Mouse (Mus musculus) layer of hippocampus, postnatal 36 days (tissue): ENCODE data around the gene Fbxl13. TPM values are rescaled to one million over a fixed set of nuclear protein-coding genes. Genes with fewer than 3 reads are reported as not detected.
A peak's percentile ranks its signal among the peaks of the same experiment; 100 is the strongest.

Experiments
- DNase-seq, 2 experiments: peaks; one replicate each; pipeline ENCODE4 v3.0.0; 2022
- total RNA-seq, 2 experiments: library from RNA; stranded (reverse); gene quantifications; 2 replicates each; pipeline ENCODE4 v1.2.3; 2021

Gene Fbxl13
- total RNA-seq: under 1 TPM in 1 of 2 experiments, not detected in 1; 0.28 TPM

DNA sequence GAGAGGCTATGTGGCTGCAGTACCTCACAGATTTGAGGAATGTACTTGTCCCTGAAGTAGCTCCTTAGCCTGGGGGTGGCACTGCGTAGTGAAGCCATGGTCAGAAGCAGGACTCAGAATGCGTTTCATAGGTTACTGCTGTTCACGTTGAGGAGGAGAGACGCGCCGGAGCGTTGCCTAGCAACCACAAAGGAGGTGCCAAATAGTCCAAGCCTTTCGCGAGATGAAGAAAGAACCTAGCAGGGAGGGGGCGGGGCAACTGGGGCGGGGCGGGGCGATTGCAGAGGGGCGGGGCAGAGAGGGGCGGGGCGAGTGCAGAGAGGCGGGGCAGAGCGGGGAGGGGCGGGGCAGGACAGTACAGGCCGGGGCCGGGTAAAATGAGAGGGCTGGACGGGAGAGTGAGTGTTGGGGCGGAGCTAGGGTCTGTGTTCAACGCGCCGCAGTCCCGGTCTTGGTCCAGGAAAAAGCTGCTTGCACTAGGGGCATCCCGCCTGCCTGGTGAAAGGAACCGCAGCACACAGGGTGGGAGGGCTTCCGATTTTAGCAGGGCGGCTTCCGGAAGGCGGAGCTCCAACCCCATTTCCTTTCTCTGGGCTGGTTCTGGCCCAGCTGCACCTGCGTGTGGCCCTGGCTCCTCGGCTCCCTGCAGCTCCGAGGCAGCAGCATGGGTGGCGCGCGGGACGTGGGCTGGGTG lies at the start of gene Fbxl13, which contains the start of gene Armc10:
Gene Fbxl13, minus strand, starts transcription at position 196 of the 694 bp plus-strand sequence.
Gene Armc10, plus strand, starts transcription at position 375 of the 694 bp plus-strand sequence.
- peak; percentile 84 for DNase-seq

DNA sequence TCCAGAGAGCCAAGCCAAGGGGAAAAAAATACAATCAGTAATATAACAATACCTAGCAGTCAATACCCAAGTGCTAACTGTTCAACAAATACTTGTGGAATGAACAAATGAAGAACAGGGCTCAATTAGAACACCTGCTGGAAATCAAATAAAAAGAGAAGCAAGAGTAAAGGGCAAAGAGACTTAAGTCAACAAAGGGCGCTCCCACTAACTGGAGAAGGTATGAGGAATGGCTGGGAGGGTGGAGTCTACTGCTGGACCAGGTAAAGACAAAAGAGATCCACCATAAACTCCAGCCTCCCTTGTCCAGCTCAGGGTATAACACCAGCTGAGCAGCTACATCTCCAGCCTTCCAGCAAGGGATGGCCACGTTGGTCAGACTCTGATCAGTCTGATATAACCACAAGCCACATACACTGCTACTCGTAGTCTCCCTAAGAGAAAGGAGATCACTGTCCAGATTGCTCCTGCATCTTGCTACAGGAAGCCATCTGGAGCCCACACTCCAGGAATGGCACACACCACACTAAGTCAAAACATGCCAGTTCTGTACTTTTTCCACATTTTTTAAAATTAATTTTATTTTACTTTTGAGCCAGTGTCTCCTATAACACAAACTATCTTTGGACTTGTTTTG lies 49.5 kb upstream of the Fbxl13 start:
- DNase-seq: no peak

DNA sequence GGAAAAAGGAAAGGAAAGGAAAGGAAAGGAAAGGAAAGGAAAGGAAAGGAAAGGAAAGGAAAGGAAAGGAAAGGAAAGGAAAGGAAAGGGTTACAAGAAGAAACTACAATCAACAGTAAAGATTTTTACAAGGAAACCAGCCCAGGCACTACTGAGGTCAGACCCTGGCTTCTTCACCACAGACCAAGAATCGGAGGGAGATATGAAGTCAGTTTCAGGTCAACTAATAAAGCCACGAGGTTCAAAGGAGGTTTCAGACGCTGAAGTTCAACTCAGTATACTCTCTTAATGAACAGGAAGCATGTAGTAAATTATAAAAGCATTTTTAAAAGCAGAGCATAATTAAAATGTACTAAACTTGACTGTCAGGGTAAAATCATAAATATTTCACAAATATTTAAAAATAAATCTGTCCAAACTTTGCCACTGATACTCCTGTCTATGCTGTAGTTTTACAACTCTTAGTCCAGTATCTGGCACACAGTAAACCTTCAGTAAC lies 48.0 kb upstream of the Fbxl13 start:
- no peak for DNase-seq

DNA sequence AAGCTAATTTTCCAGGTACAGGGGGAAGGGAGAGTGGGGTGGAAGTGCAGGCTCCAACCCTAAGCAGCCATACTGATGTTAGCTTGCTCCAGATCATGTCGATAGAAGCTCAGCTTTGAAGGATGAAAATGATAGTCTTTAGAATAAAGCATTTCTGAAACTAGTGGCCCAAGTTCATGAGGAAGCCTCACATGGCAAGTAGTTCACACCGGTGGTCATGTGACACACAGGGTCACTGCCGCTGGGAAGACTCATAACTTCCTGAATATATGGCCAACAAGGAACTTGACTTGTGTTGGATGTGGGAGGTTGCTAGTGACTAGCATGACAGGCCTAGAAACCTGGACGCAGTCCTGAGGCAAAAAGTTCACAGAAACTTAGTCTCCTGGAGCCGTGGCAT lies 46.8 kb upstream of the Fbxl13 start:
- no peak for DNase-seq

DNA sequence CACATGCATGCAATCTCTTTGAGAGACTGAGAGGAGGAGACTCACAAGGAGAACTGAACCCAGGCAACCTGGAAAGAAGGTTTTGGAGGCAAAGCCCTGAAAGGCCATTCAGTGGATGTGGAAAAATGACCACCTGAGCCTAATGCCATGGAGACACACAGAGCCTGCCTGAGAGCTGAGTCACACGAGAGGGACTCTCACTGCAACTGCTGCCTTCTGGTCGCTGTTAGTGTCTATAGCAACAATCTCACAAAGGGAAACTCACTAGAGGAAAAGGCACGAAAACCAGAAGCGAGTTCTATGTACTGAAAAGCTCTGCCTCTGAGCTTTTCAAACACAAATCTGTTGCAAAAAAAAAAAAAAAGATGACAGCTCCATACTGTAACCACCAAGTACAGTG lies 41.6 kb upstream of the Fbxl13 start:
- DNase-seq: no peak

DNA sequence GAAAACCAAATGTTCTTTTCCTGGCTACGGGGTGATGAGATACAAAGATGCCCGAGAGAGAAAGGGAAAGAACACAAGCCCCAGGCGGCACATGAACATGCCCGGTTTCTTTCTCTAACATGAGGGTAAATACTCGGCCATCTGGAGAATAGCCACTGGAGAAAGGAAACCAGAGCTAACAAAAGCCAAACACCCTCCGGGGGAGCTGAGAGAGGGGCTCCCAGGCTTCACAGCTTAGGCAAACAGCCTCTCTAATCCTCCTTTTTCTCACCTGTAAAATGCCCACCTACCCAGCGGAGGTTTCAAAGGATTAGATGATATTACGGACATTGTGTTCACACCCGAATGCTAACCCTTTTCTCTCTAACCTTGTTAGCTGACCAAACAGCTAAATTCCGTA lies 39.6 kb upstream of the Fbxl13 start:
- no peak for DNase-seq

DNA sequence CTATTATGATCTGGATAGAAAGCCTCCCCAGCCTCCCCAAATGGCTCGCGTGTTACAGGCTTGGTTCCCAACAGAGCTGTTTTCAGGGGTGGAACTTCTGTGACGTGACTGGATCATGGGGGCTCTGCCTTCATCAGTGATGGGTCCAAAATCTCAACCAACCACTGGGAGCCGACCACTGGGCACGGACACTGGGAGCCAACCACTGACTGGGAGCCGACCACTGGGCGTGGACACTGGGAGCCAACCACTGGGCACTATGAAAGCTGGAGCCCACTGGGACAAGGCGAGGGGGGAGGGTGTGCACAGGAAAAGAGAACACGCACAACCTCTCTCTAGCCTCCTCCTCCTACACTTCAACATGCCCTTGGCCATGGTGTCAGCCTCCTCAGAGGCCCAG lies 38.4 kb upstream of the Fbxl13 start:
- no peak for DNase-seq

DNA sequence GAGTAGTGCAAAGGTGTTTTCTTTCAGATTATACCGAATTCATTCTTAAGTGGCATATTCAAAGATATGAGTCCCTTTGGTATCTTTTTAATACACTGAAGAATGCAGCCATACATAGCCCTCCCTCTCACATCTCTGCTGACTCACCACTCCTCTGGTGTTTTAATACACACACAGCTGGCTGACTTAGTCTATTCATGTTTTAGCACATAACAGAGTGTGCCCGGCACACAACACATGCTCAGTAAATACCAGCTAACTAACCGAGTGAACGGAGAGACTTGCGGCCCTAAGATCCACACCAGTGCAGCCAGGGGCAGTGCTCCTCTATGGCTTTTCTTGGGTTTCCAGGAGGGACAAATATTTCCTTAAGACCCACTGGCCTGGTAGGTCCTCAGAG lies 35.5 kb upstream of the Fbxl13 start:
- DNase-seq: no peak

DNA sequence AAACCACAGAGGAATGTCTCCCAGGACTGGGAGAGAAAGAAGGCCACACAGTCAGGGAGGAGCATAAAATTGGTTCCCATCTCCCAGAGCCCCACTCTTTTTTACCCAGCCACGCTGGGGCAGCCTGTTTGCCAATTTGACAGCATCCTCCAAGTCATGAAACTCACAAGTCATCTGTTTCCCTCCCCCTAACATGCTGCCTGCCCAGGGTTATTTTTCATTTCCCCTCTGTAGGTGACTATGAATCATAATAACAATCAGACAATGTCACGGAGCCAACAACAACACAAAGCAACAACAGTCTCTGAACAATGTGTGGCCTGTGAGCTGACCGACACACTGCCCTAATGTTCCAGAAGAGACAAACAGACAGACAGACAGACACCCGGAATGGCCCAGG lies 34.6 kb upstream of the Fbxl13 start:
- DNase-seq: no peak

DNA sequence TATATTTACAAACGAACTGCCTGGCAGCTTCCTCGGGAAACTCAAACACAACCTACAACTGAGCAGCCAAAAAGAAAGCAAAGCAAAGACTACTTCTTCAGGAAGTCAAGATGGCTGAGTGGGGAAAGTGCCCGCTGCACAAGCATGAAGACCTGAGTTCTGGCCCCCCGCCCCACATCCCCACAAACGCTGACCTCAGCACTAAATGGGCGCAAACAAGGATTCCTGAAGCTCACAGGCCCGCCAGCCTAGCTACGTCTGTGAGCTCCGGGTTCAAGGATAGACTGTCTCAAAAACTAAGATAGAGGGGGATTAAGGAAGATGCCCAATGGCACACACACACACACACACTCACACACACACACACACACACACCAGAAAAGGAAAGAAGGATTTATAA lies 32.9 kb upstream of the Fbxl13 start:
- no peak for DNase-seq

DNA sequence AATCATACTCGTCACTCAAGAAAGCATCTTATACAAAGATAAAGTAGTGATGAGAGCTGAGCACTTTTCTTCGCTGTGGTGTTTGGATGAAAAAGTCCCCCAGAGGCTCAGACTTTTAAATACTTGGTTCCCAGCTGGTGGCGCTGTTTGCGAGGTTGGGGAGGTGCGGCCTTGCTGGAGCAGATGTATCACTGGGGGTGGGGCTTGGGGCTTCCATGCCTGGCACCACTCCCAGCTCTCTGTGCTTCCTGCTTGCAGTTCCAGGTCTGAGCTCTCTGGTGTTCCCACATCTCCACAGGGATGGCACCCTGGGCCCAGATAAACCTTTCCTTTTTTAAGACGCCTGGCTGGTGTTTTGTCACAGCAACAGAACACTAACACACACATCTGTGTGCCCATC lies 32.5 kb upstream of the Fbxl13 start:
- no peak for DNase-seq

DNA sequence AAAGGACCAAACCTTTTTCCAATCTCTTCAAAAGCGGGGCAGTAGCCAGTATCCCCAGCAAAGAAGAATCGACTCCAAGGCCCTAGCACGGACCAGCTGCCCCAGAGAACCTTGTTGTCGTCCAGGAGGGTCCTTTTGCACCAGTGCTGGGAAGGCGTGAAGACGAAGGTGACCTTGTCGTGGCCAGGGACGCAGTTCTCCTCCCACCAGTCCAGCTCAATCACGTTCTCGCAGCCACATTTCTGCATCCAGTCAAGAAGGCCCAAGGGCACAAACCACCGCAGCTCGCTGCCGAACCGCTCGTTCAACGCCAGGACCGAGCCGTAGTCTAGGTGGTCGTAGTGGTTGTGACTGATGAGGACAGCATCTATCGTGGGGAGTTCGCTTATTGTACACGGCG lies 30.1 kb upstream of the Fbxl13 start:
- no peak for DNase-seq

DNA sequence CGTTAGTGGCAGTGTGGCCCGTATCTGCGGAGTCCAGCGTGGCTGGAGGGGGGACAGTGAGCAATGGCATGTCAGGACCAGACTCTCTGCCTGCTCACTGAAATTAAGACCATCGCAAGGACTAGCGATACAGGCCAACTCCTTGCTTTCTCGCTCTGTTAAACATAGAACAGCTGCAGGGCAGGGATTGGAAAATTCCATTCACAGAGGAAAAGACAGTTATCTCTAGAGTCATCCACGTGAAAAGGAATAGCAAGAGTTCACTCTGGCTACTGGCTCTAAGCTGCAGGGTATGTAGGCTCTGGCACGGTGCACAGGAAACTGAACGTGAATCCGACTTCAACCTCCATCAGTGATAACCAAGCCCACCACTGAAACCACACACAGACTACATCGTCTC lies 29.6 kb upstream of the Fbxl13 start:
- DNase-seq: no peak

DNA sequence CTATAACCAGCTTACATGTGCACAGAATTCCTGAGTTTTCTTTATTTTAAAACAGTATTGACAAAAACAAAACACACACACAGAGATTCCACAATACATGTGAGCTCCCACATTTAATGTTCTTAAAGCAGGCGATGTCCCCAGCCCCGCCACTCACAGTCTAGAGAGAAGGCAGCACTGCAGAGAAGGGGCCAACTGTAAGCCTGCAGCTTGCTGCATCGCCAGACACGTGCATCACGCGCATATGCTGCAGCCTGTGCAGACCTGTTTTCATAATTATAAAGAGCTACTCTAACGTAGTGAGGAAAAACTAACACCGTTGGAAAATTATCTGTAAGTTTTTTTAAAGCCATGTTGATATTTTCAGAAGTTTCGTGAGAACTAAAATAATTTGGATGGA lies 28.3 kb upstream of the Fbxl13 start:
- no peak for DNase-seq

DNA sequence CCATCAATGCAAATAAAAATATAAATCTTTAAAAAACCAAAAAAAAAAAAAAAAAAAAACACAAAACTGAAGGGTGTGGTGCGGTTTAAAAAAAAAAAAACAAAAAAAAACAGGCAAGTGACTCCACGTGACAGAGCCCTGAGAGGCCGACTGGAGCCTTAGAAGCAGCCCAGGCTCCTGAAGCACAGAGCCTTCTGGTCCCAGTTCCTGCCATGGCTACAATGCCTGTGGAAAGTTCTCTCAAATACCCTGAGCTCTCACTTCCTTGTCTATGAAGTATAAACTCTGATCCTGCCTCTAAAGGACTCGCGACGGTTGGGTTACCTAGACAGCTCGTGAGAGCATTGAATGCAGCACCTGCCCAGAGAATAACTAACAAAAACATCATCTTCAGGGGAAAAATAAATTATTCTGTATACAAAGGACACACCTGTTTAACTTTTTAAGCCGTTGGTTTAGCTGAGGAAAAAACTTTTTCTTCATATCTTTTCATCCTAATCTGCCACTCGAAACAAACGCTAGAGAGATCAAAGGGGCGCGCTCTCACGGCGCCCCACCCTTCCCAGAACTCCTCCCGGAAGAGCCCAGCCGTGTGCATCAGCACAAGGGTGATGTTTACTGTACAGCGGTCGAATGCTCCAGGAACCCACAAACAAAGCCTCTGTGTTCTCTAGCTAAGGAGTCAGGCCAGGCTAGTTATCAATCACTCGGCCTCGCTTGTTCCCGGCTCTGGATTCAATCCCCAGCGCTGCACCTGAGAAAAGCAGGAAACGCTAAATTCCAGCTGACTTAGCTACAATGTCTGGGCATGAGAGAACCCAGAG lies 27.6 kb upstream of the Fbxl13 start:
- DNase-seq: no peak

DNA sequence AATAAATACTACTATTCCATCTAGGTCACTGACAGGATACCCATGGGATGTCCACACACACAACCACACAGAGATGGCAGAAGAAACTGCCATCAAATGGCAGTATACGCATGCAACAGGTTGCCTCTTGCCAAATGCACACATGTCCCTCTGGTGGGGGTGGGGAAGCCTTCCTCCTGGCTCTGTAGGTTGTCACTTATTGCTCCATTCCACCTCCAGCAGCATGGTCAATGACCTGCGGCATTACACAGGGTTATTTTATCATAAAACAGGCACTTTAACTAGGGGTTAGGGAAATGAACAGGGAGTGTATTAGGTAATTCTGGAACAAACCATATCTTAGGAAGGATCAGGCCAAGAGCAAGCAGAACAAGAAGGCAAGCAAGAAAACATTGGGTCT lies 23.9 kb upstream of the Fbxl13 start:
- no peak for DNase-seq

DNA sequence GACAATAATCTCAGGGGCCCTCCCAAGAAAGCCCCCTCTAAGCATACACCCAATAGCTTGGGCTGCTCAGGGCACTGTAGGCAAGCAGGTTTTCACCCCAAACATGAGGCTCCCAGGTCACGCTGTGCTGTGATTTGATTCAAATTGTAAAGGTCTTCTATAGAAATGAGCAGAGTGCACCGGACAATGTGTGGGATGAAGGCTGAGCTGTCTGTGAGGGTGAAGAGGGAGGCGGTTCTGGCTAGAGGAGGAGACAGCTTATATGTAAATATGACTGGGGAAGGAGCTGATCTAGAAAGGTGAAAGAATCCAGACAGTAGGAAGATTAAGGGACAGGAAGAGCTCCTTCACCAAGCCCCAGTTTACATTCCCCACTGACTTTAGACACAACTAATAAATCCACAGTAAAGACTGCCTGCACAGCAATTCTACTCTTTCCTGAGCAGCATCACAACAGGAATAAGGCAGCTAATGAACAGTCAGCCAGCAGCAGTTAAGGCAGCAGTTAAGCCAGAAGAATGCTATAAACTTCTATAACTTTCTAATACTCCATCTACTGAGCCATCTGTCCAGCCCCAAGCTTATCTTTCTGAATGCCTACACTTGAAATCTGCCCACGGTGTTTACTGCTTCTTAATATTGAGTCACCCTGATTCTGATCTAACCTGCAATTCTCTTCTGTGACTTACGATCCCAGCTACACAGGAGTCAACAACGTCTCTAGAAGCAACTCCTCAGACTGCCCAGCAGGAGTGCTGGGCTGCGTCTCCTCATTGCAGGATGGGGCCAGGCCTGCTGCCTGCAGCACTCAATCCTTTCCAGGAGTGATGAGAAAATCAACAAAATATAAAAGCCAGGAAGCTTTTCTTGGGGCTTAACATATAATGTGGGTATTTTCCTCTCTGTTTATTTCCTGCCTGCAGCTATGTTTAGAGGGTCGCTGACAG lies 22.0 kb upstream of the Fbxl13 start:
- no peak for DNase-seq

DNA sequence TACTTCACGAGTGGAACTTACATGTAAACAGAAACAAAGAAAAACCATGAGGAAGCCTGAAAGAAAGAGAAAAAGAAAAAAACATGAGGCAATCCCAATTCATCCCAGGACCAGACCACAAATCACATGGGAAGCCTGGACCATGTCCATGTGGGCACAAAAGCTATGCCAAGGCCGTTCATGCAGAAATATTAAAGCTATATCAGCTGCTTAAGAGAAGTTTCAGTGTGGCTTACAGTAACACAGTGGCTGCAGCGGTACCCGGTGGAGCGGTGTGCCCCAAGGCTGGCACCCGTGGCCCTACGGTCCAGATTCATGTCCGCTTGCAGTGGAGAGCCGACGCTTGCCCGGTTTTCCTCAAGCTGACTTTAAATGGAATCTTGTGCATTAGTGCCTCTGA lies 17.6 kb upstream of the Fbxl13 start:
- no peak for DNase-seq

DNA sequence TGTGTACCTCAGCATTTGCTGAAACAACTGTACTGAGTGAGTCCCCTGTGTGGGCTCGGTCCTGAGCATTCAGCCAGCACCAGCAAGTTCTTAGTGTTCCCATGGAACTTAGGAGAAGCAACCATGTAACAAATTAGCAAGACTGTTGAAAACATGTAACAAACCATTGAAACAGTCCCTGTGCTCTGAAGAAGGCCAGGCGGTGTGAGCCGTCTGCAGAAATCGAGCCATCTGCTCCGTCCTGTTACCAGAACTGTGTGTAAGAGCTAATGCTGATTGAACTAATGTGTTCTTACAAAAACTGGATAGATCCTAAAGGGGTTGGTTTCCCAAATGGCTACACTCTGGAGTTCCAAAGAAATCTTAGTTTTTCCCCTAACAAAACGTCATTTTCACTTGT lies 15.4 kb upstream of the Fbxl13 start:
- DNase-seq: peak; percentile 48 to 55

DNA sequence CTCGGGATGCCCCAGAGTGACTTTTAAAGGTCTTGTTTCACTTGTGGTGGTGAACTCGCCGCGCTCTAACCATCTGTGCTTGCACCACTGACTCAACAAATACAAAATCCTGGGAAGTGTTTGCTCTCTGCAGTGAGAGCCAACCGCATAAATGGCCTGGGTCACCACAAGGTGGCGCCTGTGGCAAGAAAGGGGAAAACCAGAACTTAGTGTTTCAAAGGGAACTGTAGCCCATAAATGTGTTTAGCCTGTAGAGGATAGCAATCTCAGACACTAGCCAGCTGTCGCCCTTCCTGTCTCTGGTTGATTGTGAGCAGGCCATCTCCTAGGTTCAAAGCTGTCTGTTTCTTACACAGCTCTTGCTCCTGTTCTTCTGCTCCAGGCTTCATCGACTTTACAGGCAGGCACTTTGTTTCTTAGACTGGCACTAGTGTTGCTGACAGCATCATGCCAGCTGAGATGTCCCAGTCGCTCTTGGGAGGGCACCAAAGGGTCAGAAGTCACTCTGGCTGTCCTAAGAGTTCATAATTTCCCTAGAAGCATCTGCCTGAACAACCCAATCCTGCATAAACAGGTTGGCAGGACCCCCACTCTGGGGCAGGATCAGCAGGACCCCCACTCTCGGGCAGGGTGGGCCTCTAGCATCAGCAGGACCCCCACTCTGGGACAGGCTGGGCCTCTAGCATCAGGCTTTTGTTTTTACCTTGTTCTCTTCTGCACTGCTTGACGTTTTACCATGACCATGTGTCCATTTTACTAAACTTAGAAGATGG lies 13.4 kb upstream of the Fbxl13 start:
- peak; percentile 76 to 78 for DNase-seq

DNA sequence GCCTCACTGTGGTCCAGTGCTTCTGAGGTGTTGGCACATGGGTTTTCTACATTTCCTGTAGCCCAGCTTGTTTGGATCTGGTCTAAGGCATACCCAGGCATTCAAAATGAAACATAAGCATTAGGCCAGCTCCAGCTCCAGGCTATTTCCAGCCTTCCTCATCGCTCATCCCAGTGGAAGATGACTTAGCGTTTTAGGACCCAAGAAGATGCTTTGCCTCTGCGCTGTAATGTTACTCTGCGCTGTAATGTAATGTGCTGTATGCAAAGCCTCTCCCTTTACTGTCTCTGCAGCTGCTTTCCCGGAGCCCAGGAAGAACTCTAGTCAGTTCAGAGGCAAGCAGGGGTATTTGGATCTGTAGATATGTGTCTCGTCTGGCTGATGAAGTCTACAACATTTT lies 12.6 kb upstream of the Fbxl13 start:
- no peak for DNase-seq
